Mouse (Mus musculus): ENCODE measurements around the gene Gm28305.

DNA sequence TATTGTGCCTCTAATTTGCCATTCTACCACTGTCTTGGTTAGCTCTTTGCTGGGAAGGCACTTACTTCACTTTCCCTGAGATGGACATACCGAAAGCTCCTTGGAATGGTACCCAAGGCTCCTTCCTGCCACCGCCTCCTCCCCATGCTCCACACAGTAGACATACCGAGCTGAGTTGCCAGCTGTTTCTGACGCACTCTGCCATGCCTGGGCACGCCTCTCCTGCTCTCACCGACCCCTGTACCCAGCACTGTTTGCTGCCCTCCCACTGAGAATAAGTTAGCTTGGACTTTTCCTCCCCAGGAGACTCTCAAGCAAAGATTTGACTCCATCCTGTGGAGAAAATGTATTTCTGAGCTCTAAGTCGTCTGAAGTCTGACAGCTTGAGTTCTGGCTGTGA, 60.4 kb downstream of the Gm28305 start:
- TF ChIP-seq CTCF (IDR thresholded peaks at IDR 0.05; ENCODE audit: extremely low read depth, insufficient read depth, low read length) = no peak
- no peak for TF ChIP-seq POLR2A (IDR thresholded peaks at IDR 0.05; ENCODE audit: extremely low read depth, insufficient read depth, low read length)

All from cortical plate, adult 2 months (tissue).